Mouse (Mus musculus) telencephalon, adult 2 months (tissue): Measurements from ENCODE around the gene Tas2r109.
"Not testable (repeated sequence)": the region's sequence is repeated elsewhere in the genome, so short reads cannot be mapped to it uniquely, and the experiment has no call there.

Experiments used
- DNase-seq: peaks from one replicate; pipeline ENCODE4 v3.0.0-alpha.2; 2011; ENCODE audit warnings: low read depth, low spot score

The Tas2r109 gene

GRCm38 (mm10) chr6:132980865-132981264 lies at the start of gene Tas2r109:
TSS of gene Tas2r109 (minus strand) at chr6:132980965.
- DNase-seq, result no peak

- no peak for DNase-seq
Measured at GRCm38 (mm10) chr6:132957819-132958218, 22.9 kb downstream of the Tas2r109 start, which contains the start of gene Tas2r131. TSS of gene Tas2r131 (minus strand) at chr6:132957919.

- DNase-seq, result no peak
Measured at GRCm38 (mm10) chr6:132950802-132951201, 30.0 kb downstream of the Tas2r109 start, which contains the start of gene Tas2r129. TSS of gene Tas2r129 (plus strand) at chr6:132951102.

- not testable (repeated sequence) for DNase-seq
Measured at GRCm38 (mm10) chr6:132941376-132941775, 39.4 kb downstream of the Tas2r109 start.
